Mouse (Mus musculus) MEL (cell line): ENCODE measurements at regions not wholly inside any gene's neighbourhood (a gene's known extent, or its start where the extent isn't known, plus 50 kb on each side); places are given as distances from the start of the nearest gene placed in this dataset.

Experiments
- CTCF ChIP-seq, 3 experiments: IDR thresholded peaks in 2 of 3; conservative IDR thresholded peaks in 1 of 3; 2 replicates each; pipeline ENCODE4 v1.5.1; 2011 to 2012; ENCODE audit warnings: low read length in 3 of 3, low read depth in 2 of 3, mild to moderate bottlenecking in 2 of 3, improper control_type of control experiment in 1 of 3, inconsistent platforms in 1 of 3, mixed read lengths in 1 of 3, moderate library complexity in 1 of 3; ENCODE audit not compliant: control insufficient read depth in 1 of 3, insufficient read depth in 1 of 3, poor library complexity in 1 of 3, severe bottlenecking in 1 of 3
- POLR2A ChIP-seq, 2 experiments: IDR thresholded peaks; 2 replicates each; pipeline ENCODE4 v1.6.1; 2011 to 2012; ENCODE audit warnings: low read length in 2 of 2, mild to moderate bottlenecking in 2 of 2, control low read depth in 1 of 2, improper control_type of control experiment in 1 of 2, low read depth in 1 of 2, moderate library complexity in 1 of 2; ENCODE audit not compliant: control insufficient read depth in 1 of 2, insufficient read depth in 1 of 2, poor library complexity in 1 of 2
- RCOR1 ChIP-seq: IDR thresholded peaks from 2 replicates; pipeline ENCODE4 v1.6.1; 2012; ENCODE audit warnings: low read depth, mild to moderate bottlenecking, inconsistent platforms, low read length, improper control_type of control experiment

DNA sequence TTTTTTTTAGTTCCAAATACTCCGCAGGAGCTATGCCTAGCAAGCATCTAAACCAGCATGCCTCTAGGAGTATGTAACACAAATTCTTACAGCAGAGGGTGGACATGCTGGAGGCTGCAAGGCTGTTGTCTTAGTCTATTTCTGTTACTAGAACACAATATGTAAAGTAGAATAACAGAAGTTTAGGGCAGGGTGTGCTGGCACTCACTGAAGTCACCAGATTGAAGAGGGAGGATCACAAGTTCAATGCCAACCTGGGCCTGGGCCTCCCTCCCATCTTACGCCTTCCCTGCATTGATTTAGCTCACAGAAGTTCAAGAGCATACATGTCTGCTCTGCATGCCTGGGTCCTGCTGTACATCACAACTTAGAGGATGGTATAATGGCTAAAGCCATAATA lies 280.3 kb upstream of the Fam92a start:
- TF ChIP-seq RCOR1 (no peak), CTCF (IDR thresholded peaks at IDR 0.05 in 2 of 3, conservative IDR thresholded peaks at IDR 0.05 in 1 of 3; ENCODE audit: control insufficient read depth in 1 of 3, insufficient read depth in 1 of 3, low read depth in 2 of 3, low read length in 3 of 3, poor library complexity in 1 of 3, severe bottlenecking in 1 of 3) (no peak), POLR2A (IDR thresholded peaks at IDR 0.05; ENCODE audit: control insufficient read depth in 1 of 2, insufficient read depth in 1 of 2, low read depth in 1 of 2, low read length in 2 of 2, poor library complexity in 1 of 2) (no peak)
